Mouse (Mus musculus) ZHBTc4 (cell line): Measurements from ENCODE around the gene Mvk.

Source experiments
- DNase-seq: peaks from one replicate; pipeline ENCODE4 v3.0.0-alpha.2; 2011; ENCODE audit warnings: low read depth, low spot score

Mvk gene

GRCm38 (mm10) chr5:114443566-114444367 is at the start of gene Mvk, which contains the start of gene Mmab:
TSS of gene Mvk (plus strand) at chr5:114444269.
TSS of gene Mmab (minus strand) at chr5:114444060.
- peak; percentile 99 for DNase-seq

- DNase-seq = no peak
Measured at GRCm38 (mm10) chr5:114406592-114406991, 37.5 kb upstream of the Mvk start.

- DNase-seq = no peak
Measured at GRCm38 (mm10) chr5:114407269-114407668, 36.8 kb upstream of the Mvk start.

- no peak for DNase-seq
Measured at GRCm38 (mm10) chr5:114407810-114408209, 36.3 kb upstream of the Mvk start.

GRCm38 (mm10) chr5:114408846-114409245 is 35.2 kb upstream of the Mvk start:
- DNase-seq = no peak

GRCm38 (mm10) chr5:114410429-114410828 is 33.6 kb upstream of the Mvk start:
- DNase-seq = no peak

- peak; percentile 44 for DNase-seq
Measured at GRCm38 (mm10) chr5:114412361-114412998, 31.6 kb upstream of the Mvk start.

GRCm38 (mm10) chr5:114413067-114413735 is 30.9 kb upstream of the Mvk start:
- DNase-seq = no peak

- DNase-seq = no peak
Measured at GRCm38 (mm10) chr5:114415606-114416005, 28.5 kb upstream of the Mvk start.

GRCm38 (mm10) chr5:114416855-114417254 is 27.2 kb upstream of the Mvk start:
- no peak for DNase-seq

GRCm38 (mm10) chr5:114418541-114418940 is 25.5 kb upstream of the Mvk start:
- peak; percentile 46 for DNase-seq

- DNase-seq = no peak
Measured at GRCm38 (mm10) chr5:114421561-114422298, 22.3 kb upstream of the Mvk start.

GRCm38 (mm10) chr5:114422591-114422990 is 21.5 kb upstream of the Mvk start:
- no peak for DNase-seq

- no peak for DNase-seq
Measured at GRCm38 (mm10) chr5:114423961-114424360, 20.1 kb upstream of the Mvk start.

- DNase-seq = no peak
Measured at GRCm38 (mm10) chr5:114426732-114427131, 17.3 kb upstream of the Mvk start.

- DNase-seq = no peak
Measured at GRCm38 (mm10) chr5:114428621-114429020, 15.4 kb upstream of the Mvk start.

- DNase-seq = no peak
Measured at GRCm38 (mm10) chr5:114429781-114430180, 14.3 kb upstream of the Mvk start.

- DNase-seq = no peak
Measured at GRCm38 (mm10) chr5:114434359-114434758, 9.7 kb upstream of the Mvk start.

GRCm38 (mm10) chr5:114435588-114435987 is 8.5 kb upstream of the Mvk start:
- DNase-seq = no peak

GRCm38 (mm10) chr5:114444368-114444692 is 261 bp downstream of the Mvk start:
- no peak for DNase-seq

GRCm38 (mm10) chr5:114449011-114449410 is 4.9 kb downstream of the Mvk start:
- no peak for DNase-seq

- no peak for DNase-seq
Measured at GRCm38 (mm10) chr5:114456287-114456686, 12.2 kb downstream of the Mvk start.
